Comparison of ENCODE assay signal across 11 mouse cellular contexts in genomic region chr17:25595495-25595894, GRCm38 (mm10). TPM values are rescaled to one million over a fixed set of nuclear protein-coding genes. Genes with fewer than 3 reads are reported as not detected.
DNase-seq lines count a peak whose midpoint lies in the region; ATAC-seq and TF ChIP-seq lines count a peak whose summit lies in the region.
"Had no signal": no experiment of that assay in that cellular context is flagged by ENCODE, and none has a peak within 500 bp of the region (broad histone marks: within the 10 kb centered on the region; RNA-seq: fewer than 3 reads in every experiment).

No protein-coding gene starts in this region.

- no peak overlapping the region for H3K4me3 ChIP-seq in liver, embryonic 14.5 days (ENCODE audit: insufficient read depth in 1 of 2, low read depth in 2 of 2, low read length in 2 of 2)
- H3K4me3 ChIP-seq in liver, embryonic 11.5 days (ENCODE audit: low read depth, low read length) = no peak overlapping the region
- no peak overlapping the region for H3K4me3 ChIP-seq in small intestine, adult 2 months (ENCODE audit: low read depth, low read length)
- H3K4me3 ChIP-seq: lung, embryonic 15.5 days had no signal

- intact Hi-C loops in gastrocnemius, postnatal 36 days (cut with DNase I) = no loop called here

- 61% methylated on average over 5 of the region's 5 CpGs for WGBS in liver, embryonic 14.5 days (ENCODE audit: insufficient replicate concordance)
- 77% methylated on average over 5 of the region's 5 CpGs for WGBS in liver, embryonic 11.5 days
- 46% methylated on average over 5 of the region's 5 CpGs for WGBS in small intestine, adult 2 months

- no peaks in the 10 kb centered on the region for H3K9me3 ChIP-seq in liver, embryonic 14.5 days (ENCODE audit: control insufficient read depth, low read length)
- no peaks in the 10 kb centered on the region for H3K9me3 ChIP-seq in liver, embryonic 11.5 days (ENCODE audit: control insufficient read depth, low read length)
- H3K9me3 ChIP-seq: lung, embryonic 15.5 days had no signal

- TF ChIP-seq POLR2A in small intestine, adult 2 months (IDR thresholded peaks at IDR 0.05; ENCODE audit: low read depth, low read length) = no peak

- ATAC-seq in liver, embryonic 14.5 days (ENCODE audit: insufficient read depth) = no peak
- ATAC-seq in liver, embryonic 11.5 days (replicated peaks; ENCODE audit: low FRiP score) = no peak

- H3K27me3 ChIP-seq in liver, embryonic 14.5 days (ENCODE audit: control insufficient read depth, insufficient read depth, low read length) = no peaks in the 10 kb centered on the region
- H3K27me3 ChIP-seq in liver, embryonic 11.5 days (replicated peaks; ENCODE audit: control insufficient read depth, insufficient read depth, low read length) = no peaks in the 10 kb centered on the region
- H3K27me3 ChIP-seq in small intestine, adult 2 months (ENCODE audit: control insufficient read depth, insufficient read depth, low read length) = no peaks in the 10 kb centered on the region
- H3K27me3 ChIP-seq: lung, embryonic 15.5 days had no signal

- peak; percentile 28 for DNase-seq in gastrocnemius, adult 18-20 months (ENCODE audit: low spot score)
- DNase-seq in gastrocnemius, postnatal 36 days = no peak
- no peak for DNase-seq in liver, embryonic 14.5 days (ENCODE audit: low read depth in 3 of 3, low spot score in 3 of 3)
- DNase-seq in liver, embryonic 11.5 days (ENCODE audit: low spot score) = no peak
- DNase-seq in adrenal gland, adult 8-10 months = peak; percentile 77
- no peak for DNase-seq in right cerebral cortex, postnatal 36 days (ENCODE audit: low spot score in 2 of 2)
- DNase-seq in frontal cortex, postnatal 10 days (ENCODE audit: low spot score in 2 of 2) = no peak
- DNase-seq: cerebellum, postnatal 25 days; heart, postnatal 14 days had no signal

- no peak overlapping the region for H3K27ac ChIP-seq in liver, embryonic 14.5 days
- H3K27ac ChIP-seq in liver, embryonic 11.5 days (ENCODE audit: low read depth, low read length) = no peak overlapping the region
- H3K27ac ChIP-seq in small intestine, adult 2 months (ENCODE audit: insufficient read depth, low read depth, low read length) = no peak overlapping the region
- H3K27ac ChIP-seq: lung, embryonic 15.5 days had no signal

- no peak overlapping the region for H3K9ac ChIP-seq in liver, embryonic 14.5 days (replicated peaks)
- no peak overlapping the region for H3K9ac ChIP-seq in liver, embryonic 11.5 days (ENCODE audit: low read depth, low read length)
- H3K9ac ChIP-seq: lung, embryonic 15.5 days had no signal

- TF ChIP-seq CTCF in liver, embryonic 14.5 days (IDR thresholded peaks at IDR 0.05; ENCODE audit: low read depth) = peak; percentile 21; the same call in 1 of the 2 replicates
- peak; percentile 42; the same call in 1 of the 2 replicates for TF ChIP-seq CTCF in small intestine, adult 2 months (IDR thresholded peaks at IDR 0.05; ENCODE audit: extremely low read depth, insufficient read length, insufficient replicate concordance, low read depth, low read length)

- H3K36me3 ChIP-seq in liver, embryonic 14.5 days (replicated peaks; ENCODE audit: control insufficient read depth, insufficient read depth, low read depth) = no peaks in the 10 kb centered on the region
- peaks cover 6% of the 10 kb centered on the region for H3K36me3 ChIP-seq in liver, embryonic 11.5 days (ENCODE audit: control insufficient read depth, insufficient read depth, low read length)
- H3K36me3 ChIP-seq in small intestine, adult 2 months (ENCODE audit: control insufficient read depth, insufficient read depth, low read length) = no peaks in the 10 kb centered on the region

- no peaks in the 10 kb centered on the region for H3K4me1 ChIP-seq in liver, embryonic 14.5 days (replicated peaks; ENCODE audit: control insufficient read depth in 2 of 2, insufficient read depth in 2 of 2, low read length in 1 of 2)
- H3K4me1 ChIP-seq in liver, embryonic 11.5 days (replicated peaks; ENCODE audit: control insufficient read depth, insufficient read depth, low read length) = no peaks in the 10 kb centered on the region
- H3K4me1 ChIP-seq in small intestine, adult 2 months (ENCODE audit: control insufficient read depth, insufficient read depth, insufficient read length, low read length) = no peaks in the 10 kb centered on the region
- H3K4me1 ChIP-seq: lung, embryonic 15.5 days had no signal

- TF ChIP-seq EP300 in liver, embryonic 14.5 days (IDR thresholded peaks at IDR 0.05; ENCODE audit: low read depth) = no peak

- no peak overlapping the region for H3K4me2 ChIP-seq in liver, embryonic 14.5 days (ENCODE audit: low read depth)
- H3K4me2 ChIP-seq in liver, embryonic 11.5 days = no peak overlapping the region
- H3K4me2 ChIP-seq: lung, embryonic 15.5 days had no signal

RNA-seq across cellular contexts. Expression of gene Lmf1, which starts 16.6 kb away (rescaled TPM):
- total RNA-seq in gastrocnemius, adult 18-20 months (2021) = 10 to 100 TPM; 11.3 to 12.6 TPM
- 10 to 100 TPM; 13.1 to 13.9 TPM for total RNA-seq in gastrocnemius, postnatal 36 days (2021)
- 3.4 and 4.0 TPM in 2 replicates for polyA plus RNA-seq in liver, embryonic 14.5 days (2012; rRNA removed)
- polyA plus RNA-seq in liver, embryonic 14.5 days (2014; fragmentation: Nextera tagmentation; extraction: Ambion mirVana) = 7.9 and 9.3 TPM in 2 replicates
- 23.8 and 29.1 TPM in 2 replicates for polyA plus RNA-seq in liver, embryonic 11.5 days (2014; fragmentation: Nextera tagmentation; extraction: Ambion mirVana)
- 10 to 100 TPM; 36.0 to 39.9 (median 38.2) TPM for total RNA-seq in adrenal gland, adult 8-10 months (2022)
- 10.0 and 10.9 TPM in 2 replicates for polyA plus RNA-seq in small intestine, adult 2 months (2012; rRNA removed)

RNA-seq across cellular contexts. Expression of gene Sox8, which starts 25.0 kb away (rescaled TPM):
- under 1 TPM; 0.37 to 0.59 TPM for total RNA-seq in gastrocnemius, adult 18-20 months (2021)
- total RNA-seq in gastrocnemius, postnatal 36 days (2021) = 1 to 10 TPM; 1.9 to 2.0 TPM
- polyA plus RNA-seq in liver, embryonic 14.5 days (2012; rRNA removed) = 0.04 and 0.11 TPM in 2 replicates
- 0.15 TPM in 1 of 2 replicates, not detected in the other for polyA plus RNA-seq in liver, embryonic 14.5 days (2014; fragmentation: Nextera tagmentation; extraction: Ambion mirVana)
- polyA plus RNA-seq in liver, embryonic 11.5 days (2014; fragmentation: Nextera tagmentation; extraction: Ambion mirVana) = 2.4 and 3.0 TPM in 2 replicates
- 1 to 10 TPM in 3 of 4 experiments, under 1 TPM in 1; 0.92 to 2.6 (median 1.2) TPM for total RNA-seq in adrenal gland, adult 8-10 months (2022)
- 0.67 and 0.98 TPM in 2 replicates for polyA plus RNA-seq in small intestine, adult 2 months (2012; rRNA removed)

Comparison
In these comparisons a context has a peak if more than half of its experiments do, and no peak if none do; other contexts are left out.
1. DNase-seq: peak in gastrocnemius, adult 18-20 months (single experiment) and adrenal gland, adult 8-10 months (single experiment); none in gastrocnemius, postnatal 36 days (0 of 2), liver, embryonic 14.5 days (0 of 3), liver, embryonic 11.5 days (single experiment), right cerebral cortex, postnatal 36 days (0 of 2) and frontal cortex, postnatal 10 days (0 of 2).